Mouse (Mus musculus): ENCODE measurements around the gene Huwe1.

Gene Huwe1

GRCm38 (mm10) chrX:151800701-151801511 is at the start of gene Huwe1:
Huwe1 (plus strand) TSS chrX:151800807.
- DNase-seq, result peak; percentile 63

DNA sequence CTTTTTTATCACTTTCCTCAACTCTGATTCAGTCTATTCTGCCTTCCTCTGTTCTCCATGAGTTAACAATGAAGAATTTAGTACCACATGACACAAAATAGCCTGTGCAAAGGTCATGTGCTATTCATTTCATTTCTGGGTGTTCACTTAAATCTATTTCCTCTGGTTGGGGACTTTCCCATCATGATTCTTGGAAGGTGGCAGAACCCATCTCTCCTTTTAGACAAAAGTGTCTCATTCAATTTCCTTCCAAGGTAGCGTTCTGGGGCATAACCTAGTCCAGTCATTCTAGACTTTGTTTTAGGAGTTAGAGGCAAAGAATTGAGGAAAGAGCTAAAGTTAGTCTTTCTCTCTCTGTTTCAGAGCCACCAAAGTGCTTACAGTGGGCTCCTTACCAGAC is 20.3 kb upstream of the Huwe1 start:
- DNase-seq, result no peak

- DNase-seq, result no peak
Measured at GRCm38 (mm10) chrX:151782939-151783338, 17.7 kb upstream of the Huwe1 start.

DNA sequence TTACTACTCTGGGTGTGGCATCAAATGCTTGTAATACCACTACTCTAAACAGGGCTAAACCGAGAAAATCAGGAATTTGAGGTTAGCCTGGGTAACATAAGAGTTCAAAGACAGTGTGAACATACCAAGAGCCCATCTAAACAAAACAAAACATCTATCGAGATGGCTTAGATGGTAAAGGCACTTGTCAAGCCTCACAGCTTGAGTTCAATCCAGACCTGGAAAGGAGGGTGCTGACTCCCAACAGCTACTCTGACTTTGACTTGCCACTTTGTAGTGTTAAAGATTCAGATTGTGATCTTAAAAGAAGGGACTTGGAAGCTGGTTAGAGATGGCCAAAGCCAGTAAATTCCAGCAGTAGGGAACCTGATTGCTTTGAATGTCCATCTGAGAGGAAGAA is 7.8 kb upstream of the Huwe1 start:
- DNase-seq, result no peak

GRCm38 (mm10) chrX:151797970-151798369 is 2.6 kb upstream of the Huwe1 start:
- no peak for DNase-seq

DNA sequence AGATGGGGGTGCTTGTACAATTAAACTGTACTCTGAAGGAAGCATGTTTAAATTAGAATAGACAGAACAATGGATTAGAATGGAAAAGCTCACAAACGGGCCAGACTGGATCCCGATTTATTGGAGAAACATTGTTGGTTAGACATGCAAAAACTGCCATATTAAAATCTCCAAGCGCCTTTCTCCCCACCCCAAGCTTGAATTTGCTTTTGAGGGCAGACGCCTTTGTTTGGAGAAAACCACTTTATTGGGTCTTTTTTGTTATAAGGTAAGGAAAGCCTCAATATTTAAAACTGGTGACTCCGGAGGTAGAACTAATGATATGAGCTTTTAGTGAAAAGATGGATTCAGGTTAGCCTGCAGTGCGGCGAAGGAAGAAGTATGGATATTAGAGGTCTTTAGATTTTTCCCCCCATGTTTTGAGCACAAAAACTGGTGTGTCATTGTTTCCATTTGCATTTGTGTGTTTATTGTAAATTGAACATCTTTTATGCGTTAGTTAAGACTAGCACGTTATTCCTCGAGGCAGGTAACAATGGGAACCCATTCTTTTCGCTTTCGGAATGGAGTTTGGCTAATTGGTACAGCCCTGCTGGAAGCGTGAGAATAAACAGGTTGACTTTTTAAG is 1.8 kb downstream of the Huwe1 start:
- no peak for DNase-seq

GRCm38 (mm10) chrX:151802956-151803776 is 2.6 kb downstream of the Huwe1 start:
- DNase-seq, result peak; percentile 97

GRCm38 (mm10) chrX:151803777-151804101 is 3.1 kb downstream of the Huwe1 start:
- no peak for DNase-seq

DNA sequence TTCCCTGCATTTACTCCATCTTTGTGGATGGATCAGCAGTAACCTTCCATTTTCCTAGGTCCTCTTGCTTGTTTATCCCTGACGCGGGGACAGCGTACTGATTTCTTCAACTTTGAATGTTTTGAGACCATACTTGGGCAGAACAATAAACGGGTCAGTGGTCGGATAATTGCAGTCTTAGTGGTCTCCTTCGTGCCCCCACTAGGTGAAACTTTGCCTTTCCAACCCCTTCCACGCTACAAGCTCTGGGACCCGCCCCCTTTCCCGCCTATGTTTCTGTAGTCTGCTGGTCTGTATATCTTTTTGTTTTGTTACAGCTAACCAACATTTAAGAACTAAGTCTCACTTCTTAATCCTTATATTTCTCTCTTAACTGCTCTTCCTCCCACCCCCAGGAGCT is 3.8 kb downstream of the Huwe1 start:
- no peak for DNase-seq

DNA sequence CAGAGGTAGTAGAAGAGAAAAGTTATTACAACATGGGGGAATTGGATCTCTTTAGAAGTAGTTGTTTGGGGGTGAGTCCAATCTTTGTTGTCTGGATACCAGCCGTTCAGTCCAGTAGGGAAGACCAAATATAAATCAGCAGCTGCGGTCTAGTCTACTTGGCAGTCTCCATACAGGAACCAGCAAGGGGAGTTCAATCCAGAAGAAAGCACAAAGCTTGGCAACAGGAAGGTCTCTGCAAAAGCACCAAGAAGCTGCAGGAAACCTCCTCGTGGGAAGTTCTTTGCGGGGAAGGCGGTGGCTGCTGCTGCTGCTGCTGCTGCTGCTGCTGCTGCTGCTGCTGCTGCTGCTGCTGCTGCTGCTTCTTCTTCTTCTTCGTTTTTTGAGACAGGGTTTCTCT is 10.9 kb downstream of the Huwe1 start:
- DNase-seq, result no peak

DNA sequence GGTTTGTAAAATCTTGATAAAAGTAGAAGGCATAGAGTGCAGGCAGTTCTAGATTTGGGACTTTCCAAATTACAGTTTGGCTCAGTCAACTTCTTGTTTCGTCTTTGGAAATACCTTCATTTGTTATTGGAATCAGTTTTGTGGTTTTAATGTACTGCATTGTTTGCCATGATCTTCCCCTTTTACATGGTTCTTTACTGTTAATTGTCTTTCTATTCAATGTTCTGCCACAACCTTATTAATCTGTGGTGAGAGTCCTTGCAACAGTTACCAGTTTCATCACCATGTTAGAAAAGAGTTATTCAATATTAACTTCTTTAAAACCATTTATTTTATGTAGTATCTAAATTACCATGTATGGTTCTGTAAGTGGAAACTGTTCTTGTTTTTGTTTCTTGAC is 13.0 kb downstream of the Huwe1 start:
- DNase-seq, result no peak

- DNase-seq, result no peak
Measured at GRCm38 (mm10) chrX:151817712-151818111, 17.1 kb downstream of the Huwe1 start.

GRCm38 (mm10) chrX:151828971-151829370 is 28.4 kb downstream of the Huwe1 start:
- DNase-seq, result no peak

DNA sequence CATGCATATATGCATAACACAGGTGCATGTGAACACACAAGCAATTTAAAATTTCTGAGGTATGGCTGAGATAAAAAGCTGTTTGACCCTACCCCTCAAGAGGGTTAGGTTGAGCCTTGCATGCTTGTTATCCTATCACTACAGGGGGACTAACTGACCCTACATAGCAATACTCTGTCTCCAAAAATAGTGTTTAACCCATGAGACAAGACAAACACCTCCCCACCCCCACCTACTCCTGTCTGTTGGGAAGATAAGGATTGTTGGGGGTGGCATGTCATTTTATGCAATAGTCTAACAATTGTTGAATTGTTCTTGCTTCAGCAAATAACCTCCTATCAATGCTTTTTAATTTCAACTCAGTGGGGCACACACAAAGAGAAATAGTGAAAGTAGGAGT is 30.7 kb downstream of the Huwe1 start:
- DNase-seq, result no peak

DNA sequence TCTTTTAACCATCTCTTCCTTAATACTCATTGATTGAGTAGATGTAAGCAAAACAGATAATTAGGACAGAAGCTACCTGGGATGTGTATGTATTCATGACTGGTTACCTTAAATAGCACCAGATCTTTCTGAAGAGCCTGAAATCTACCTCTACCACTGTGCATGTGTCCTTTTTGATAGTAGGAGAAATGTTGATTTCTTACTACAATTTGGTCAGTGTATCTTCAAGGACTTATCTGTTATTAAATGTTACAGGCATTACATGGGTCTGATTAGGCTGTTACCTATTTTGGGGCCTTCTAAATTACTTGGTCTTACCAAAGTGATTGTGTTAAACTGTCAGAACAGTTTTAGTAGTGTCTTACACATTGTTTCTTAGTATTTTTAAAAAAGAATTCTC is 32.4 kb downstream of the Huwe1 start:
- DNase-seq, result no peak

GRCm38 (mm10) chrX:151859436-151859835 is 58.8 kb downstream of the Huwe1 start:
- DNase-seq, result no peak

DNA sequence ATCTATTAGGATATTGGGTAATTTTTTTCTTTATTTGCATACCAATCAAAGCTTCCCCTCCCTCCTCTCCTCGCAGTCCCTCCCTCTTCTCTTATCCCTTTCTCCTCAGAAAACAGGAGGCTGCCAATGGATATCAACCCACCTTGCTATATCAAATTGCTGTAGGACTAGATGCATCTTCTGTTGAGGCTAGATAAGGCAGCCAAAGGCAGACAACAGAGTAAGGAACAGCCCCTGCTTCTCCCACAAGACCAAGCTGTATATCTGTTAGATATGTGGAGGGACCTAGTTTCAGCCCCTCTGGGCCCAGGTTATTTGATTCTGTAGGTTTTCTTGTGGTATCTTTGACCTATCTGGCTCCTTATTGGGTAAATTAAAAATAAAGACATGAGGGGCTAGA is 110.1 kb downstream of the Huwe1 start:
- DNase-seq, result no peak

DNA sequence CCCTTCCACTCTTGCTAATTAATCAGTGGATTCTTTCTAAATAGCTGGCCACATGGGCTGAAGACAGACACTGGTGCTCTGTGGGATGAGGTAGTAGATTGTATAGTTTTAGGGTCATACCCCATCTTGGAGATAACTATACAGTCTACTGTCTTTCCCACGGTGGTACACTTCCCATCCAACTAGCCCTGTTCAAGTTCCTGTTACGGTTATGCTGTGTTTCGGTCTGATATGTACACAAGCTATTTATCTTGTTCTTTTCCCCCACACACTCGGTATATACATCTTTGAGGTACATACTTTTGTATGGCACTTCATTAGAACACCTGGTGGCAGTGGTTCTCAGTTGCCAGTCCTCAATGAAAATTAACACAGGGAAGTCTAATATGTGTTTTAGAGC is 111.7 kb downstream of the Huwe1 start:
- no peak for DNase-seq

GRCm38 (mm10) chrX:151929390-151929789 is 128.8 kb downstream of the Huwe1 start:
- DNase-seq, result no peak

GRCm38 (mm10) chrX:151938852-151939251 is 138.2 kb downstream of the Huwe1 start:
- DNase-seq, result no peak

- no peak for DNase-seq
Measured at GRCm38 (mm10) chrX:151946986-151947385, 146.4 kb downstream of the Huwe1 start.

- no peak for DNase-seq
Measured at GRCm38 (mm10) chrX:151947781-151948180, 147.2 kb downstream of the Huwe1 start.

- DNase-seq, result no peak
Measured at GRCm38 (mm10) chrX:151950231-151950630, 149.6 kb downstream of the Huwe1 start.

DNA sequence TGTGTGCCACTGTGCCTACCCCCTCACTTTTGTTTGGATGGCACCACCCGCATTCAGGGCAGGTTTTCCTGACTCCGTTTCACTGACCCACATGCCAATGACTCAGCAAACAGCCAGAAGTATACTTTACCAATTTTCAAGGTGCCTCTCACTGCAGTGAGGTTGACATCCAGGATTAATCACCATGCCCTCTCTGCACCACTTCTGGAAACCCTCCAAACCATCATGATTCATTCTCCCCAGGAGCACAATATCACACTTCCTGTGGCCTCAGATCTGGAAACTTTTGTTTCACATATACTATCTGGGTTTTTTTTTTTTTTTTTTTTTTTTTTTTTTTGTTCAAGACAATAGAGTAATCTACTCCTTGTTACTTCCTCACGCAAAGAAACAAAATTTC is 150.6 kb downstream of the Huwe1 start:
- DNase-seq, result no peak

Measured in layer of hippocampus, adult 9-11 months (tissue).